Mouse (Mus musculus) T-cell, adult 66 days (primary cell): ENCODE measurements around the gene Foxr2. TPM values are rescaled to one million over a fixed set of nuclear protein-coding genes. Genes with fewer than 3 reads are reported as not detected.

ENCODE experiments used
- total RNA-seq, 2 experiments: library from RNA; stranded (reverse); gene quantifications; 3 replicates in 1 of 2; 4 replicates in 1 of 2; pipeline ENCODE4 v1.2.4; 2023

Foxr2 gene
- total RNA-seq, result not detected

GRCm38 (mm10) chrX:153118486-153118885 is at the start of gene Foxr2:
Gene Foxr2, plus strand, starts transcription at chrX:153118786.

GRCm38 (mm10) chrX:153139734-153140515 is 21.3 kb downstream of the Foxr2 start, which contains the start of gene Rragb:
Gene Rragb, plus strand, starts transcription at chrX:153139981.

Other genes with a start within 250 kb of the Foxr2 start
- not detected for gene Usp51, start 112.3 kb upstream of the Foxr2 start, total RNA-seq
- under 1 TPM in 1 of 2 experiments, not detected in 1; 0.38 TPM for gene Mageh1, start 81.2 kb upstream of the Foxr2 start, total RNA-seq
- gene Rragb, start 21.2 kb downstream of the Foxr2 start, total RNA-seq, result 10 to 100 TPM; 12.0 to 16.0 TPM
- gene Klf8, start 118.7 kb downstream of the Foxr2 start, total RNA-seq, result 1 to 10 TPM; 2.7 to 4.3 TPM